Mouse (Mus musculus) stomach, postnatal 0 days (tissue): ENCODE data around the gene Furin. TPM values are rescaled to one million over a fixed set of nuclear protein-coding genes. Genes with fewer than 3 reads are reported as not detected.

ENCODE experiments used
- ATAC-seq: fragments of 200-750 bp; cut with Nextera tagmentation; 2 replicates; pipeline ENCODE4 v1.8.0; 2017; ENCODE audit not compliant: low FRiP score, low TSS enrichment
- DNase-seq: peaks from one replicate; pipeline ENCODE4 v3.0.0-alpha.2; 2016; ENCODE audit warnings: low spot score
- H3K27ac ChIP-seq: fragments of 300-500 bp; sonication (generic); replicated peaks from 2 replicates; pipeline ENCODE4 v1.5.1; 2014; ENCODE audit warnings: mild to moderate bottlenecking, control low read depth
- H3K27me3 ChIP-seq: fragments of 300-500 bp; sonication (generic); 2 replicates; pipeline ENCODE4 v1.6.1; 2014; ENCODE audit warnings: low read length; ENCODE audit not compliant: control insufficient read depth, insufficient read depth
- H3K36me3 ChIP-seq: fragments of 300-500 bp; sonication (generic); 2 replicates; pipeline ENCODE4 v1.6.1; 2014; ENCODE audit warnings: low read length, mixed read lengths; ENCODE audit not compliant: control insufficient read depth, insufficient read depth
- H3K4me1 ChIP-seq: fragments of 300-500 bp; sonication (generic); replicated peaks from 2 replicates; pipeline ENCODE4 v1.6.1; 2014; ENCODE audit warnings: antibody characterized with exemption; ENCODE audit not compliant: control insufficient read depth, insufficient read depth
- H3K4me2 ChIP-seq: fragments of 300-500 bp; sonication (generic); replicated peaks from 2 replicates; pipeline ENCODE4 v1.6.1; 2014; ENCODE audit warnings: low read depth, mild to moderate bottlenecking, control low read depth, moderate library complexity
- H3K4me3 ChIP-seq: fragments of 300-500 bp; sonication (generic); 2 replicates; pipeline ENCODE4 v1.5.1; 2014; ENCODE audit warnings: low read depth, low read length, control low read depth
- H3K9ac ChIP-seq: fragments of 300-500 bp; sonication (generic); 2 replicates; pipeline ENCODE4 v1.6.1; 2014; ENCODE audit warnings: mild to moderate bottlenecking, low read length, control low read depth, mixed read lengths
- H3K9me3 ChIP-seq: fragments of 300-500 bp; sonication (generic); 2 replicates; pipeline ENCODE4 v1.6.1; 2016; ENCODE audit warnings: low read length; ENCODE audit not compliant: control insufficient read depth
- CTCF ChIP-seq: IDR thresholded peaks from 2 replicates; pipeline ENCODE4 v1.5.1; 2016; ENCODE audit warnings: antibody characterized with exemption, low read depth, mild to moderate bottlenecking, moderate library complexity
- EP300 ChIP-seq: optimal IDR thresholded peaks from 2 replicates; pipeline ENCODE3; 2016; ENCODE audit warnings: antibody characterized with exemption
- WGBS: fragments of 180-500 bp; shearing (Covaris S2); extraction: QIAGEN DNeasy Blood & Tissue Kit; methylation state at CpG from one replicate; pipeline ENCODE4 v1.1.7; 2014; 5-methylcytosine and 5-hydroxymethylcytosine counted together
- polyA plus RNA-seq: library from polyadenylated mRNA; unstranded; fragments of >200 nt; fragmentation: Nextera tagmentation; extraction: Ambion mirVana; gene quantifications from 2 replicates; pipeline ENCODE4 v1.2.1, GENCODE M21; 2015

Gene Furin
- polyA plus RNA-seq: 17.6 and 20.8 TPM in 2 replicates

GRCm38 (mm10) chr7:80405188-80405695, at the start of gene Furin:
Gene Furin (minus strand): TSS chr7:80405436.
- Histone ChIP-seq H3K4me3 (no peak within 1 kb of the TSS), H3K9me3 (no peaks in the 10 kb centered on the region), H3K9ac (no peak within 1 kb of the TSS), H3K27me3 (no peaks in the 10 kb centered on the region), H3K4me2 (no peak within 1 kb of the TSS), H3K27ac (0 out of 2 replicates have a peak within 1 kb of the TSS, but pooled peaks have one; percentile 1), H3K36me3 (no peaks in the 10 kb centered on the region), H3K4me1 (peaks cover 4% of the 10 kb centered on the region; the same call in 1 of the 2 replicates)
- no peak for DNase-seq
- TF ChIP-seq CTCF: no peak
- no peak for TF ChIP-seq EP300
- WGBS: 73% methylated on average over 9 of the region's 9 CpGs
- no peak for ATAC-seq

- WGBS: 70% methylated on average over 2 of the region's 2 CpGs
- H3K36me3 ChIP-seq: no peaks in the 10 kb centered on the region
- no peak overlapping the region for H3K4me2 ChIP-seq
- no peak overlapping the region for H3K27ac ChIP-seq
- ATAC-seq (no peak), DNase-seq (no peak)
- no peak overlapping the region for H3K4me3 ChIP-seq
- TF ChIP-seq CTCF (no peak), EP300 (no peak)
- no peaks in the 10 kb centered on the region for H3K9me3 ChIP-seq
- H3K9ac ChIP-seq: no peak overlapping the region
- no peaks in the 10 kb centered on the region for H3K27me3 ChIP-seq
- H3K4me1 ChIP-seq: no peaks in the 10 kb centered on the region; the same call in 1 of the 2 replicates
Measured at GRCm38 (mm10) chr7:80454786-80455185, 49.5 kb upstream of the Furin start.

- WGBS: 87% methylated on average over 5 of the region's 5 CpGs
- no peaks in the 10 kb centered on the region for H3K27me3 ChIP-seq
- H3K9me3 ChIP-seq: no peaks in the 10 kb centered on the region
- DNase-seq (no peak), ATAC-seq (no peak)
- H3K4me2 ChIP-seq: no peak overlapping the region
- H3K27ac ChIP-seq: no peak overlapping the region
- no peak for TF ChIP-seq EP300
- no peak for TF ChIP-seq CTCF
- H3K9ac ChIP-seq: no peak overlapping the region
- no peaks in the 10 kb centered on the region for H3K36me3 ChIP-seq
- no peak overlapping the region for H3K4me3 ChIP-seq
- no peaks in the 10 kb centered on the region; the same call in 1 of the 2 replicates for H3K4me1 ChIP-seq
Measured at GRCm38 (mm10) chr7:80453997-80454396, 48.8 kb upstream of the Furin start.

GRCm38 (mm10) chr7:80453121-80453520, 47.9 kb upstream of the Furin start:
- Histone ChIP-seq H3K4me1 (no peaks in the 10 kb centered on the region; the same call in 1 of the 2 replicates), H3K9me3 (no peaks in the 10 kb centered on the region), H3K27ac (no peak overlapping the region), H3K9ac (no peak overlapping the region), H3K4me3 (no peak overlapping the region), H3K36me3 (no peaks in the 10 kb centered on the region), H3K27me3 (no peaks in the 10 kb centered on the region), H3K4me2 (no peak overlapping the region)
- ATAC-seq (no peak), DNase-seq (no peak)
- 77% methylated on average over 3 of the region's 3 CpGs for WGBS
- TF ChIP-seq CTCF: no peak
- TF ChIP-seq EP300: no peak

- DNase-seq (no peak), ATAC-seq (no peak)
- Histone ChIP-seq H3K4me1 (no peaks in the 10 kb centered on the region; the same call in 1 of the 2 replicates), H3K27ac (no peak overlapping the region), H3K4me3 (no peak overlapping the region), H3K4me2 (no peak overlapping the region), H3K36me3 (no peaks in the 10 kb centered on the region), H3K27me3 (no peaks in the 10 kb centered on the region), H3K9me3 (no peaks in the 10 kb centered on the region), H3K9ac (no peak overlapping the region)
- TF ChIP-seq EP300: no peak
- no peak for TF ChIP-seq CTCF
- WGBS: 82% methylated on average over 5 of the region's 5 CpGs
Measured at GRCm38 (mm10) chr7:80452241-80452640, 47.0 kb upstream of the Furin start.

- Histone ChIP-seq H3K27ac (no peak overlapping the region), H3K4me3 (no peak overlapping the region), H3K4me2 (no peak overlapping the region), H3K4me1 (no peaks in the 10 kb centered on the region; the same call in 1 of the 2 replicates), H3K27me3 (no peaks in the 10 kb centered on the region), H3K9me3 (no peaks in the 10 kb centered on the region), H3K9ac (no peak overlapping the region; the same call in 1 of the 2 replicates), H3K36me3 (no peaks in the 10 kb centered on the region)
- no peak for DNase-seq
- 71% methylated on average over 3 of the region's 3 CpGs for WGBS
- ATAC-seq: peak; percentile 63
- no peak for TF ChIP-seq CTCF
- no peak for TF ChIP-seq EP300
Measured at GRCm38 (mm10) chr7:80451550-80452232, 46.5 kb upstream of the Furin start.
